Mouse (Mus musculus) forebrain, embryonic 13.5 days (tissue): ENCODE measurements around the gene Hes3. TPM values are rescaled to one million over a fixed set of nuclear protein-coding genes. Genes with fewer than 3 reads are reported as not detected.

ENCODE experiments used
- ATAC-seq: fragments of 200-750 bp; cut with Nextera tagmentation; 2 replicates; pipeline ENCODE4 v1.8.0; 2017
- H3K27ac ChIP-seq: fragments of 300-500 bp; sonication (generic); 2 replicates; pipeline ENCODE4 v1.5.1; 2015; ENCODE audit warnings: inconsistent platforms, mild to moderate bottlenecking, moderate library complexity
- H3K27me3 ChIP-seq: fragments of 300-500 bp; sonication (generic); 2 replicates; pipeline ENCODE4 v1.6.1; 2015; ENCODE audit warnings: mild to moderate bottlenecking, inconsistent platforms
- H3K36me3 ChIP-seq: fragments of 300-500 bp; sonication (generic); 2 replicates; pipeline ENCODE4 v1.6.1; 2015; ENCODE audit warnings: mild to moderate bottlenecking, inconsistent platforms; ENCODE audit not compliant: poor library complexity, severe bottlenecking
- H3K4me1 ChIP-seq: fragments of 300-500 bp; sonication (generic); 2 replicates; pipeline ENCODE4 v1.6.1; 2015; ENCODE audit warnings: inconsistent platforms
- H3K4me2 ChIP-seq: fragments of 300-500 bp; sonication (generic); 2 replicates; pipeline ENCODE4 v1.6.1; 2015; ENCODE audit warnings: inconsistent platforms, mild to moderate bottlenecking, moderate library complexity
- H3K4me3 ChIP-seq: fragments of 300-500 bp; sonication (generic); 2 replicates; pipeline ENCODE4 v1.5.1; 2015; ENCODE audit warnings: mild to moderate bottlenecking, inconsistent platforms
- H3K9ac ChIP-seq: fragments of 300-500 bp; sonication (generic); 2 replicates; pipeline ENCODE4 v1.6.1; 2015; ENCODE audit warnings: mild to moderate bottlenecking, inconsistent platforms
- H3K9me3 ChIP-seq: fragments of 300-500 bp; sonication (generic); replicated peaks from 2 replicates; pipeline ENCODE4 v1.6.1; 2016; ENCODE audit warnings: inconsistent platforms
- WGBS: fragments of 180-500 bp; shearing (Covaris S2); methylation state at CpG from one replicate; pipeline ENCODE4 v1.1.7; 2015; 5-methylcytosine and 5-hydroxymethylcytosine counted together
- polyA plus RNA-seq: library from polyadenylated mRNA; unstranded; fragments of >200 nt; fragmentation: Nextera tagmentation; extraction: Ambion mirVana; gene quantifications from 2 replicates; pipeline ENCODE4 v1.2.1, GENCODE M21; 2015

Hes3 gene
- polyA plus RNA-seq, 1 experiment from 2014 or later, result not detected

- H3K9me3 ChIP-seq, result no peaks in the 10 kb centered on the region
- peak; percentile 44 for ATAC-seq
- H3K4me1 ChIP-seq, result peaks cover 15% of the 10 kb centered on the region
- peaks cover 6% of the 10 kb centered on the region; the same call in 1 of the 2 replicates for H3K27me3 ChIP-seq
- no peak overlapping the region for H3K27ac ChIP-seq
- peak overlapping the region; percentile 39; the same call in 1 of the 2 replicates for H3K4me2 ChIP-seq
- H3K4me3 ChIP-seq, result peak overlapping the region; percentile 98
- 60% methylated on average over 16 of the region's 16 CpGs for WGBS
- H3K36me3 ChIP-seq, result peaks cover 15% of the 10 kb centered on the region
- 0 out of 2 replicates have a peak overlapping the region, but pooled peaks have one; percentile 34 for H3K9ac ChIP-seq
Observed at GRCm38 (mm10) chr4:152324641-152325562, 33.4 kb upstream of the Hes3 start.

- Histone ChIP-seq H3K9ac (no peak overlapping the region), H3K4me2 (no peak overlapping the region), H3K4me1 (peaks cover 2% of the 10 kb centered on the region), H3K9me3 (no peaks in the 10 kb centered on the region), H3K27me3 (peaks cover 36% of the 10 kb centered on the region), H3K4me3 (no peak overlapping the region), H3K27ac (no peak overlapping the region), H3K36me3 (no peaks in the 10 kb centered on the region)
- no peak for ATAC-seq
- 64% methylated on average over 5 of the region's 5 CpGs for WGBS
Observed at GRCm38 (mm10) chr4:152321464-152321863, 30.0 kb upstream of the Hes3 start.

DNA sequence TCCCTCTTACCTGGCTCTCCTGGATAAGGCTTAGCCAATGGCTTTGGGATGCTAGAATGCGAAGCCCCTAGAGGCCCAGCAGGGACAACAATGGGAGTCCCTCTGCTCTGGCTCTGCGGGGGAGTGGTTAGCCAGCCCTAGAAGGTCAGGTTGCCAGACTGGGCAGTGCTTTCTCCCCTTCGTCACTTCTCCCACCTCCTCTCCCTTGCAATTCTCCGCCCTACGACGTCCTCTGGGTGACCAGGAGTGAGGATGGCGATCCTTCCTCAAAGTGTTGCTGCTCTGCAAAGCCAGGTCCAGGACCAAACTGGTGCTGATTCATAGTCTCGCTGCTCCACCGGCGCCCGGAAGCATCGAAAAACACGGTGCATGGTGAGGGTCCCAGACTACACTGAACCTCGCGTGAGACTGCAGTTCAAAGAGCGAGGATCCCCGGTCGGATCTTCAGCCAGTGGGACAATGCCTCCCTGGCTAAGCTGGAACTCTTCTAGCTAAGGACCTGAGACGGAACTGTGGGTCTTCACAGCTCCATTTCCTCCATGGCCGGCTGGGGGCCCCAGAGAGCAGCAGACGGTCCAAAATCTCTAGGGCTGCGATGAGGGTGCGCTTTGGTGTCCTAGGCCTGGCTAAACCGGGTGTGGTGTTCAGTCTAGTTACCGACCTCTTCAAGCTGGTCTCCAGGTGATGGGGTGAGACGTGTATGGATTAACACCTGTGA lies 27.2 kb upstream of the Hes3 start, which contains the start of gene Rnf207:
TSS of gene Rnf207 (minus strand) at position 477 of the 718 bp plus-strand sequence.
- WGBS, result 4% methylated on average over 26 of the region's 26 CpGs
- peak within 1 kb of the TSS; percentile 3; the same call in 1 of the 2 replicates for H3K4me3 ChIP-seq
- H3K9me3 ChIP-seq, result no peaks in the 10 kb centered on the region
- H3K36me3 ChIP-seq, result no peaks in the 10 kb centered on the region
- H3K27ac ChIP-seq, result no peak within 1 kb of the TSS
- peak within 1 kb of the TSS; percentile 27; the same call in 1 of the 2 replicates for H3K9ac ChIP-seq
- H3K4me2 ChIP-seq, result peak within 1 kb of the TSS; percentile 42
- H3K27me3 ChIP-seq, result peaks cover 64% of the 10 kb centered on the region
- no peak; the same call in 1 of the 2 replicates for ATAC-seq
- H3K4me1 ChIP-seq, result peaks cover 3% of the 10 kb centered on the region

DNA sequence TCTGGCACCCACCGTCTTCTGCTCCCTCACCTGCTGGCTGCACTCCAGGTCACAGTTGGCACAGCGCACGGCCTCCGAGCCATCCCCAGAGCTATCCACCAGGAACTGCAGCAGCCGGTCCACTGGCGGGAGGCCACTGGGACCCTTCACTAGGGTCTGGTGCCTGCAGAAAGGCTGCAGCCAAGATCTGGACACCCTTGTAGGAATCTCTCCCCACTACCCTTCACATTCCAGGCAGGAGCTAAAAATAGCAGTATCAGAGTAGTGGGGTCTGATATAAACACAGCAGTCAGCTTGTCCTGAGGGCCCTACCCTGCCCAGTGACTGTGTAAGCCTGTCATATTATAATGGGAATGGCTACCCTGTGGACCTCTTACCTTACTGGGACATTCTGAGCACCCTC lies 26.2 kb upstream of the Hes3 start:
- no peak overlapping the region for H3K27ac ChIP-seq
- no peak overlapping the region for H3K4me3 ChIP-seq
- H3K4me1 ChIP-seq, result peaks cover 14% of the 10 kb centered on the region
- 0 out of 2 replicates have a peak overlapping the region, but pooled peaks have one; percentile 27 for H3K9ac ChIP-seq
- H3K9me3 ChIP-seq, result no peaks in the 10 kb centered on the region
- peaks cover 75% of the 10 kb centered on the region for H3K27me3 ChIP-seq
- no peak for ATAC-seq
- 80% methylated on average over 6 of the region's 6 CpGs for WGBS
- H3K4me2 ChIP-seq, result no peak overlapping the region
- H3K36me3 ChIP-seq, result no peaks in the 10 kb centered on the region

DNA sequence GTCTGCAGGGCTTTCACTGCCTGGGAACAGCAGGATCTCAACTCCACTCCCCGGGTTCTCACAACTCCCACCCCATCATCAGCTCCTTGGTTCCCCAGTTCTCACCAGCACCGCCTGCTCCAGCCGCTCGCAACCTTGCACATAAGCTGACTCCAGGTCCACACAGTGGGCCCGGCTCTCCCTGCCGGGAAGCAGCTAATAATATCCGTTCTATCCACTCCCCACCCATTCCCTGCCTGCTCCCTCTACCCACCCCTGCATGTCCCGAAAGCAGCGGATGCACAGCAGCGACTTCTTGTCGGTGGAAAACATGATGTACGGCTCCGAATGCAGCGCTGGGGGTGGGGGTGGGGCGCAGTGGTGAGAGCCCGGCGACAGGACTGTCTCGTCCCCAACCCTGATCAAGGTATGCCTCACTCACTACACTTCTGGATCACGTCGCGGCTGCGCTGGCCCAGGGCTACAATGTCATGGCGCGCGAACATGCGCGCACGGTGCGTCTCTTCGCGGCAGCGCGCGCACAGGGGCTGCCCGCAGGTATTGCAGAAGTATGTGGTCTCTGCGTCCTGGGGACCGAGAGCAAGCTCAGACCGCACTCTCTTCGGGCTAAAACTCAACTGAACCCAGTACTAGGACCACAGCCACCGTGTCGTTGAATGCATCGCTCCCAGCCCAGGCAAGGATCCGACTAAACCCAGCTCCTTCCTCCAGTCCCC lies 24.2 kb upstream of the Hes3 start:
- Histone ChIP-seq H3K27me3 (peaks cover 88% of the 10 kb centered on the region), H3K4me2 (peak overlapping the region; percentile 54), H3K4me1 (peaks cover 19% of the 10 kb centered on the region), H3K9ac (peak overlapping the region; percentile 16; the same call in 1 of the 2 replicates), H3K4me3 (peak overlapping the region; percentile 34), H3K27ac (no peak overlapping the region), H3K9me3 (no peaks in the 10 kb centered on the region), H3K36me3 (no peaks in the 10 kb centered on the region)
- 1% methylated on average over 43 of the region's 43 CpGs for WGBS
- ATAC-seq, result no peak

DNA sequence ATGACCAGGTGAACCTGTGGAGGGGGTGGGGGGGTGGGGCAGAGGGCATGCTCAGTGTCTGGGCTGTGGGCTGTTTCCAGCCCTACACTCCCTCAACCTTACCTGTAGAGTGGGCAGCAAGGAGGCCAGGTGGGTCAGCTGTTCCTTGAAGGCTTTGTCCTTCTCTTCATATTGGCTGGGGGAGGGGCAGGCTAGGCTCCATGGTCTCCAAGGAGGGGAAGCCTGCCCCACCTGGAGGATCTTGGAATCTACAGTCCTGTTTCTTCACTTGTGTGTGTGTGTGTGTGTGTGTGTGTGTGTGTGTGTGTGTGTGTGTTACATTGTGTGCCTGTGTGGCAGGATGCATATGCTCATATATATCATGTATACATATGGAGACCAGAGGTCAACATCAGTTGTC lies 22.5 kb upstream of the Hes3 start:
- Histone ChIP-seq H3K9me3 (no peaks in the 10 kb centered on the region), H3K27ac (no peak overlapping the region), H3K36me3 (0 out of 2 replicates have a peak, but pooled peaks cover 1% of the 10 kb centered on the region), H3K4me2 (peak overlapping the region; percentile 60; the same call in 1 of the 2 replicates), H3K4me3 (no peak overlapping the region), H3K27me3 (peaks cover 94% of the 10 kb centered on the region), H3K4me1 (peaks cover 19% of the 10 kb centered on the region), H3K9ac (no peak overlapping the region)
- ATAC-seq, result 0 out of 2 replicates have a peak, but pooled peaks have one; percentile 32

DNA sequence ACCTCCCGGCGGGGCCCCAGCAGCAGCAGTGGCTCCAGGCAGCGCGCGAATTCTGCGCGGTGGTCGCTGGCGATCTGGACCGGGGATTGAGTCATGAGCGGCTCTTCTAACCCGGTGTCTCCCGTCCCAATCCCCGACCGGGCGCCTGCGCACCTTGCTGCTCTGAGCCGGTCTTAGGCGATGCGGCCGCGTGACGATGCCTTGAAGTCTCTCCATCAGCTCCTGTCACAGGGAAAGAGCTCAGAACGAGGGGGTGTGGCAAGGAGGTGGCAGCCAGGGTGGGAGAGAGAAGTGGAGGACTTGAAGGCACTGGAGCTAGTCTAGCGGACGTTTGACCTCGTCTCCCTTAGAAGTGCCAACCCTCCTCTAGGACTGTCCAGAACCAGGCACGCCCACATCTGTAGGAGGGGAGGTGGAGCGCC lies 21.8 kb upstream of the Hes3 start:
- Histone ChIP-seq H3K27me3 (peaks cover 87% of the 10 kb centered on the region), H3K4me2 (peak overlapping the region; percentile 60), H3K9me3 (no peaks in the 10 kb centered on the region), H3K9ac (peak overlapping the region; percentile 48), H3K4me1 (peaks cover 19% of the 10 kb centered on the region), H3K27ac (no peak overlapping the region), H3K36me3 (0 out of 2 replicates have a peak, but pooled peaks cover 8% of the 10 kb centered on the region), H3K4me3 (peak overlapping the region; percentile 34)
- peak; percentile 57 for ATAC-seq
- 0% methylated on average over 29 of the region's 29 CpGs for WGBS

GRCm38 (mm10) chr4:152312186-152312585 lies 20.7 kb upstream of the Hes3 start:
- ATAC-seq, result no peak
- H3K4me3 ChIP-seq, result 0 out of 2 replicates have a peak overlapping the region, but pooled peaks have one; percentile 34
- WGBS, result 0% methylated on average over 14 of the region's 14 CpGs
- peaks cover 19% of the 10 kb centered on the region for H3K4me1 ChIP-seq
- H3K9ac ChIP-seq, result no peak overlapping the region
- 0 out of 2 replicates have a peak overlapping the region, but pooled peaks have one; percentile 60 for H3K4me2 ChIP-seq
- no peak overlapping the region for H3K27ac ChIP-seq
- peaks cover 77% of the 10 kb centered on the region for H3K27me3 ChIP-seq
- H3K36me3 ChIP-seq, result 0 out of 2 replicates have a peak, but pooled peaks cover 10% of the 10 kb centered on the region
- no peaks in the 10 kb centered on the region for H3K9me3 ChIP-seq

DNA sequence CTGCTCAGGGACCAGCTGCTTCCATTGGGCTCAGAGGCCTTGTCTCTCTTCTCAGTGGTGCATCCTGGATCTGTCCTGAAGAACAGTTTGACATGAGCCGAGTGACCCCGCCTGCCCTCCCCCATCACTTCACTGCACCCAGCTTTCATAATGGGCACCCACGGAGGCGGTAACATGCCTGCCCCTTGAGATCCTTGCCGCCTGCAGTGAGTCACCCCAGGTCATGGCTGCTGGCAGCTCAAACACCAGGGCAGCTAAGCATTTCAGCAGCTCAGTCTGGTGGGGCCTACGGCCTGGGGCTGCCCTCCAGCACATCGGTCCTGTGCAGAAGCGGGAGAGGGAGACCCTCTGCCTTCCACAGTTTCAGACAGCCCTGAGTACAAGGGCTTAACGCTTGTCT lies 16.1 kb upstream of the Hes3 start:
- Histone ChIP-seq H3K36me3 (peaks cover 46% of the 10 kb centered on the region), H3K4me2 (no peak overlapping the region), H3K27me3 (peaks cover 30% of the 10 kb centered on the region), H3K27ac (no peak overlapping the region), H3K9me3 (no peaks in the 10 kb centered on the region), H3K9ac (no peak overlapping the region), H3K4me1 (peaks cover 5% of the 10 kb centered on the region; the same call in 1 of the 2 replicates), H3K4me3 (no peak overlapping the region)
- WGBS, result 82% methylated on average over 9 of the region's 9 CpGs
- ATAC-seq, result no peak

DNA sequence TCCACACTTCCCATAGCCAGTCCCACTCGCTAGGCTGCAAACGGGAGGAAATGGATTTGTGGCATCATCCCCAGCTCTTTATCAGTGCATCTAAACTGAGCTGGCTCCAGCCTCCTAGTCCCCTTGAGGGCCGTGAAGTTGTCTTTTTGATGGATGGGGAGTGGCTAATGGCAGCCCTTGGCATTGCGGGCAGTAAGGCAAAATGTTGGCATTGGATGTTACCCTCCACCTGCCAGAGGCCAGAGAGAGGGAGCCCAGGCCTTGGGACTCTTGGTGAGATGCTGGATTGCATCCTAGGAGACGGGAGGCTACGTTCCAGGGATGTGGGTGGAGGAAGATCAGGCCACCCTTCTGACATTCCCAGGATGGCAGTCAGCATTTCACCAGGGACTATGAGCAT lies 14.5 kb upstream of the Hes3 start:
- no peak overlapping the region for H3K9ac ChIP-seq
- H3K27me3 ChIP-seq, result peaks cover 15% of the 10 kb centered on the region
- H3K4me1 ChIP-seq, result no peaks in the 10 kb centered on the region
- 88% methylated on average over 6 of the region's 6 CpGs for WGBS
- no peak overlapping the region for H3K4me3 ChIP-seq
- no peak overlapping the region for H3K27ac ChIP-seq
- H3K9me3 ChIP-seq, result no peaks in the 10 kb centered on the region
- ATAC-seq, result no peak
- H3K36me3 ChIP-seq, result peaks cover 61% of the 10 kb centered on the region
- H3K4me2 ChIP-seq, result no peak overlapping the region

GRCm38 (mm10) chr4:152304685-152305084 lies 13.2 kb upstream of the Hes3 start:
- Histone ChIP-seq H3K36me3 (peaks cover 74% of the 10 kb centered on the region), H3K4me3 (no peak overlapping the region), H3K9me3 (no peaks in the 10 kb centered on the region), H3K27me3 (peaks cover 2% of the 10 kb centered on the region; the same call in 1 of the 2 replicates), H3K4me1 (no peaks in the 10 kb centered on the region), H3K4me2 (no peak overlapping the region), H3K9ac (no peak overlapping the region), H3K27ac (no peak overlapping the region)
- WGBS, result 87% methylated on average over 6 of the region's 6 CpGs
- no peak for ATAC-seq
